Mouse (Mus musculus) layer of hippocampus, adult 8-10 months (tissue): ENCODE data around the gene Hist2h3c1. TPM values are rescaled to one million over a fixed set of nuclear protein-coding genes. Genes with fewer than 3 reads are reported as not detected.

Experiments
- DNase-seq, 2 experiments: peaks; one replicate each; pipeline ENCODE4 v3.0.0; 2022; ENCODE audit warnings: low spot score in 2 of 2
- total RNA-seq, 4 experiments: library from RNA; stranded (reverse); gene quantifications; 2 replicates each; pipeline ENCODE4 v1.2.4; 2022

Hist2h3c1 gene
- total RNA-seq, 4 experiments from 2014 or later, result not detected

- no peak for DNase-seq
These were observed 9.6 kb downstream of the Hist2h3c1 start for GRCm38 (mm10) chr3:96255926-96256593.

- no peak for DNase-seq
These were observed 10.7 kb downstream of the Hist2h3c1 start for GRCm38 (mm10) chr3:96257190-96257589.

- no peak for DNase-seq
These were observed 13.7 kb downstream of the Hist2h3c1 start for GRCm38 (mm10) chr3:96260220-96260619.

- DNase-seq, result no peak
These were observed 15.1 kb downstream of the Hist2h3c1 start for GRCm38 (mm10) chr3:96261623-96262022.

GRCm38 (mm10) chr3:96262216-96262875 is 15.9 kb downstream of the Hist2h3c1 start:
- DNase-seq, result peak; percentile 81 to 86

GRCm38 (mm10) chr3:96262979-96263550 is 16.6 kb downstream of the Hist2h3c1 start, which contains the start of gene Hist2h4:
Gene Hist2h4, minus strand, starts transcription at chr3:96263311.
- peak; percentile 97 to 99 for DNase-seq

GRCm38 (mm10) chr3:96263558-96264403 is 17.3 kb downstream of the Hist2h3c1 start:
- peak in 1 of 2 experiments; percentile 44 for DNase-seq

- DNase-seq, result no peak
These were observed 18.0 kb downstream of the Hist2h3c1 start for GRCm38 (mm10) chr3:96264404-96264949.

GRCm38 (mm10) chr3:96266132-96266710 is 19.7 kb downstream of the Hist2h3c1 start:
- DNase-seq, result no peak

- DNase-seq, result no peak
These were observed 21.1 kb downstream of the Hist2h3c1 start for GRCm38 (mm10) chr3:96267541-96267940.

- peak; percentile 79 to 86 for DNase-seq
These were observed 21.7 kb downstream of the Hist2h3c1 start, which contains the start of gene Hist2h3b for GRCm38 (mm10) chr3:96268051-96268775. Gene Hist2h3b, plus strand, starts transcription at chr3:96268654.

GRCm38 (mm10) chr3:96268776-96269378 is 22.4 kb downstream of the Hist2h3c1 start:
- DNase-seq, result peak in 1 of 2 experiments; percentile 42

- DNase-seq, result peak; percentile 96 to 97
These were observed 23.3 kb downstream of the Hist2h3c1 start, which contains the start of gene Hist2h2bb for GRCm38 (mm10) chr3:96269511-96270474. Gene Hist2h2bb, plus strand, starts transcription at chr3:96269752.

GRCm38 (mm10) chr3:96273591-96274465 is 27.3 kb downstream of the Hist2h3c1 start:
- DNase-seq, result no peak

- peak in 1 of 2 experiments; percentile 35 for DNase-seq
These were observed 30.9 kb downstream of the Hist2h3c1 start for GRCm38 (mm10) chr3:96277428-96277799.

- DNase-seq, result peak; percentile 91 to 94
These were observed 31.5 kb downstream of the Hist2h3c1 start for GRCm38 (mm10) chr3:96277800-96278624.
